Mouse (Mus musculus): ENCODE measurements around the gene Kcnq2. TPM values are rescaled to one million over a fixed set of nuclear protein-coding genes. Genes with fewer than 3 reads are reported as not detected.

Kcnq2 gene
- total and polyA plus RNA-seq, 3 experiments: 0.04 TPM; not detected in 2

- Histone ChIP-seq H3K27me3 (replicated peaks) (peaks cover 47% of the 10 kb centered on the region), H3K9me3 (replicated peaks; ENCODE audit: low read length) (peaks cover 6% of the 10 kb centered on the region), H3K79me2 (replicated peaks; ENCODE audit: control insufficient read depth, extremely low read depth, insufficient read depth, poor library complexity, severe bottlenecking) (no peaks in the 10 kb centered on the region), H3K4me2 (ENCODE audit: insufficient read depth, low read depth, poor library complexity, severe bottlenecking) (no peak overlapping the region), H3K4me3 (replicated peaks in 1 of 3; ENCODE audit: low read depth in 2 of 3, low read length in 2 of 3, poor library complexity in 1 of 3) (no peak overlapping the region), H3K9ac (ENCODE audit: insufficient read depth, low read depth) (no peak overlapping the region), H3K4me1 (ENCODE audit: control insufficient read depth in 1 of 2, insufficient read depth in 2 of 2) (peaks cover 0 to 8% of the 10 kb centered on the region in 2 experiments; a peak in 2 of 4 replicates), H3K36me3 (replicated peaks in 1 of 2; ENCODE audit: control insufficient read depth in 1 of 2, insufficient read depth in 1 of 2, low read length in 1 of 2) (no peaks in the 10 kb centered on the region), H3K27ac (ENCODE audit: insufficient read depth, low read depth) (no peak overlapping the region)
- no peak for DNase-seq (ENCODE audit: extremely low read depth)
- TF ChIP-seq POLR2A (IDR thresholded peaks at IDR 0.05; ENCODE audit: low read depth, low read length): no peak
- no peak for TF ChIP-seq RCOR1 (conservative IDR thresholded peaks at IDR 0.05; ENCODE audit: low read depth, low read length)
- TF ChIP-seq GABPA (IDR thresholded peaks at IDR 0.05; ENCODE audit: insufficient replicate concordance, low read depth, low read length): no peak
- TF ChIP-seq NRF1 (IDR thresholded peaks at IDR 0.05; ENCODE audit: low read depth, low read length): no peak
- no peak for TF ChIP-seq HCFC1 (IDR thresholded peaks at IDR 0.05; ENCODE audit: low read depth, low read length)
- TF ChIP-seq IRF4 (IDR thresholded peaks at IDR 0.05; ENCODE audit: low read depth, low read length): no peak
- no peak for TF ChIP-seq TCF12 (IDR thresholded peaks at IDR 0.05; ENCODE audit: low read depth, low read length)
- in situ Hi-C loops (cut with MboI; ENCODE audit: low pct_ligation_motif_present, low pct_unique_long_range_greater_than_20kb, low sequenced_read_pairs): no loop called here
- dilution Hi-C loops (cut with MboI; ENCODE audit: extremely low pct_ligation_motif_present, extremely low pct_unique_long_range_greater_than_20kb, low sequenced_read_pairs): no loop called here
These were observed 23.4 kb upstream of the Kcnq2 start for GRCm38 (mm10) chr2:181158471-181158870.

GRCm38 (mm10) chr2:181157716-181158302, 22.7 kb upstream of the Kcnq2 start:
- in situ Hi-C loops (cut with MboI; ENCODE audit: low pct_ligation_motif_present, low pct_unique_long_range_greater_than_20kb, low sequenced_read_pairs) (no loop called here), dilution Hi-C loops (cut with MboI; ENCODE audit: extremely low pct_ligation_motif_present, extremely low pct_unique_long_range_greater_than_20kb, low sequenced_read_pairs) (no loop called here)
- DNase-seq (ENCODE audit: extremely low read depth): no peak
- Histone ChIP-seq H3K27me3 (replicated peaks) (peaks cover 49% of the 10 kb centered on the region), H3K27ac (ENCODE audit: insufficient read depth, low read depth) (no peak overlapping the region), H3K4me2 (ENCODE audit: insufficient read depth, low read depth, poor library complexity, severe bottlenecking) (no peak overlapping the region), H3K4me3 (replicated peaks in 1 of 3; ENCODE audit: low read depth in 2 of 3, low read length in 2 of 3, poor library complexity in 1 of 3) (no peak overlapping the region), H3K79me2 (replicated peaks; ENCODE audit: control insufficient read depth, extremely low read depth, insufficient read depth, poor library complexity, severe bottlenecking) (no peaks in the 10 kb centered on the region), H3K9me3 (replicated peaks; ENCODE audit: low read length) (no peaks in the 10 kb centered on the region), H3K4me1 (ENCODE audit: control insufficient read depth in 1 of 2, insufficient read depth in 2 of 2) (peaks cover 0 to 8% of the 10 kb centered on the region in 2 experiments; a peak in 2 of 4 replicates), H3K9ac (ENCODE audit: insufficient read depth, low read depth) (no peak overlapping the region), H3K36me3 (replicated peaks in 1 of 2; ENCODE audit: control insufficient read depth in 1 of 2, insufficient read depth in 1 of 2, low read length in 1 of 2) (no peaks in the 10 kb centered on the region)
- no peak for TF ChIP-seq MYC (IDR thresholded peaks at IDR 0.05; ENCODE audit: low read depth, low read length)
- no peak for TF ChIP-seq ZKSCAN1 (IDR thresholded peaks at IDR 0.05; ENCODE audit: borderline replicate concordance, low read depth, low read length)
- no peak for TF ChIP-seq CTCF (conservative IDR thresholded peaks at IDR 0.05 in 1 of 2, IDR thresholded peaks at IDR 0.05 in 1 of 2; ENCODE audit: low read depth in 2 of 2, low read length in 2 of 2)
- no peak for TF ChIP-seq ETS1 (conservative IDR thresholded peaks at IDR 0.05; ENCODE audit: low read depth, low read length)

- TF ChIP-seq ZMIZ1 (IDR thresholded peaks at IDR 0.05; ENCODE audit: low read depth, low read length): no peak
- no peak for TF ChIP-seq USF2 (conservative IDR thresholded peaks at IDR 0.05; ENCODE audit: low read depth, low read length)
- H3K4me2 ChIP-seq (ENCODE audit: insufficient read depth, low read depth, poor library complexity, severe bottlenecking): no peak overlapping the region
- H3K27me3 ChIP-seq (replicated peaks): peaks cover 55% of the 10 kb centered on the region
- in situ Hi-C loops (cut with MboI; ENCODE audit: low pct_ligation_motif_present, low pct_unique_long_range_greater_than_20kb, low sequenced_read_pairs) (no loop called here), dilution Hi-C loops (cut with MboI; ENCODE audit: extremely low pct_ligation_motif_present, extremely low pct_unique_long_range_greater_than_20kb, low sequenced_read_pairs) (no loop called here)
- no peak for DNase-seq (ENCODE audit: extremely low read depth)
- no peaks in the 10 kb centered on the region for H3K79me2 ChIP-seq (replicated peaks; ENCODE audit: control insufficient read depth, extremely low read depth, insufficient read depth, poor library complexity, severe bottlenecking)
- H3K36me3 ChIP-seq (replicated peaks in 1 of 2; ENCODE audit: control insufficient read depth in 1 of 2, insufficient read depth in 1 of 2, low read length in 1 of 2): no peaks in the 10 kb centered on the region
- no peak overlapping the region for H3K27ac ChIP-seq (ENCODE audit: insufficient read depth, low read depth)
- H3K4me1 ChIP-seq (ENCODE audit: control insufficient read depth in 1 of 2, insufficient read depth in 2 of 2): peaks cover 0 to 8% of the 10 kb centered on the region in 2 experiments; a peak in 2 of 4 replicates
- no peak overlapping the region for H3K4me3 ChIP-seq (replicated peaks in 1 of 3; ENCODE audit: low read depth in 2 of 3, low read length in 2 of 3, poor library complexity in 1 of 3)
- no peak overlapping the region for H3K9ac ChIP-seq (ENCODE audit: insufficient read depth, low read depth)
- H3K9me3 ChIP-seq (replicated peaks; ENCODE audit: low read length): no peaks in the 10 kb centered on the region
These were observed 22.1 kb upstream of the Kcnq2 start for GRCm38 (mm10) chr2:181157180-181157579.

Measured in CH12.LX (cell line).